Mouse (Mus musculus) stomach, postnatal 0 days (tissue): ENCODE measurements around the gene Ubp1.
A peak's percentile ranks its signal among the peaks of the same experiment; 100 is the strongest.

Experiments
- CTCF ChIP-seq: IDR thresholded peaks from 2 replicates; pipeline ENCODE4 v1.5.1; 2016; ENCODE audit warnings: antibody characterized with exemption, low read depth, mild to moderate bottlenecking, moderate library complexity
- EP300 ChIP-seq: optimal IDR thresholded peaks from 2 replicates; pipeline ENCODE3; 2016; ENCODE audit warnings: antibody characterized with exemption

DNA sequence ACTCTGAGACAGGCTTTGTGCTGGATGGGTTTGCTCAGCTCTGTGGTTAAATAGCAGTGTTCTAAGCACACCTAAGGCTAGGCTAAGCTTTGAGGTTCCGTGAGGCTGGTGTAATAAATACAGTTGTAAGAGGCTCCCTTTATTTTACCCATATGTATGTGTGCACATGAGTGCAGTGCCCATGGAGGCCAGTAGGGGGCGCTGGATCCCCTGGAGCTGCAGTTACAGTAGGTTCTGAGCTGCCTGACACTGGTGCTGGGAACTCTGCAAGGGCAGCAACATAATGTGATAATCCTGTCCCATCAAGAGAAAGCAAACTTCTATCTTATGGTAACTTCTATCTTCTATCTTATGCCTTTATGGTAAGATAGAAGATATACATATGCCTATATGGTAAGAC lies 67.6 kb downstream of the Ubp1 start:
- TF ChIP-seq CTCF (peak; percentile 38), EP300 (no peak)
